ENCODE assay signal across 8 mouse cellular contexts in genomic region chr5:124115990-124116845, GRCm38 (mm10). TPM values are rescaled to one million over a fixed set of nuclear protein-coding genes. Genes with fewer than 3 reads are reported as not detected.
DNase-seq lines count a peak whose midpoint lies in the region; ATAC-seq and TF ChIP-seq lines count a peak whose summit lies in the region.

Gene Arl6ip4 (plus strand): TSS chr5:124116089.

- H3K4me2 ChIP-seq in embryonic facial prominence, embryonic 11.5 days (ENCODE audit: low read depth, low read length): peak within 1 kb of the TSS; percentile 94
- H3K4me2 ChIP-seq in limb, embryonic 14.5 days (replicated peaks; ENCODE audit: low read depth, low read length, severe bottlenecking): peak within 1 kb of the TSS; percentile 96
- H3K4me2 ChIP-seq in midbrain, embryonic 16.5 days (ENCODE audit: low read length): peak within 1 kb of the TSS; percentile 98

- peaks cover 9% of the 10 kb centered on the region for H3K4me1 ChIP-seq in embryonic facial prominence, embryonic 11.5 days (ENCODE audit: control insufficient read depth, insufficient read depth, low read length)
- peaks cover 16% of the 10 kb centered on the region for H3K4me1 ChIP-seq in limb, embryonic 14.5 days (ENCODE audit: control insufficient read depth, insufficient read depth, low read length)
- peaks cover 29% of the 10 kb centered on the region for H3K4me1 ChIP-seq in midbrain, embryonic 16.5 days (ENCODE audit: control insufficient read depth, insufficient read depth, low read length)

- H3K9me3 ChIP-seq in embryonic facial prominence, embryonic 11.5 days (replicated peaks; ENCODE audit: control insufficient read depth, low read length): no peaks in the 10 kb centered on the region
- H3K9me3 ChIP-seq in limb, embryonic 14.5 days (ENCODE audit: control insufficient read depth, low read length): no peaks in the 10 kb centered on the region
- no peaks in the 10 kb centered on the region for H3K9me3 ChIP-seq in midbrain, embryonic 16.5 days (replicated peaks; ENCODE audit: control insufficient read depth, low read length, poor library complexity, severe bottlenecking)

- no peaks in the 10 kb centered on the region for H3K27me3 ChIP-seq in embryonic facial prominence, embryonic 11.5 days (ENCODE audit: control insufficient read depth, insufficient read depth, low read length)
- no peaks in the 10 kb centered on the region for H3K27me3 ChIP-seq in limb, embryonic 14.5 days (ENCODE audit: control insufficient read depth, insufficient read depth, low read length)
- no peaks in the 10 kb centered on the region for H3K27me3 ChIP-seq in midbrain, embryonic 16.5 days (ENCODE audit: control insufficient read depth, insufficient read depth, low read depth, low read length)

- 0 out of 2 replicates have a peak, but pooled peaks have one; percentile 67 for TF ChIP-seq POLR2A in limb, embryonic 14.5 days (IDR thresholded peaks at IDR 0.05; ENCODE audit: borderline replicate concordance, extremely low read depth, insufficient read depth, insufficient read length)

- ATAC-seq in embryonic facial prominence, embryonic 11.5 days (replicated peaks; ENCODE audit: insufficient number of reproducible peaks, low FRiP score, low TSS enrichment, low read depth): no peak
- ATAC-seq in limb, embryonic 14.5 days (ENCODE audit: low FRiP score, low read depth): peak; percentile 39; the same call in 1 of the 2 replicates
- peak; percentile 20 for ATAC-seq in midbrain, embryonic 16.5 days

- DNase-seq in 3134 (ENCODE audit: extremely low read depth, insufficient read length, low spot score): peak; percentile 79
- DNase-seq in adrenal gland, adult 8-10 months: peak; percentile 62
- peak; percentile 80 for DNase-seq in embryonic facial prominence, embryonic 11.5 days (ENCODE audit: low spot score)
- DNase-seq in heart, adult 18-20 months: peak; percentile 75 to 91
- peak; percentile 83 for DNase-seq in kidney, adult 18-20 months
- DNase-seq in limb, embryonic 14.5 days (ENCODE audit: low spot score): peak; percentile 67
- DNase-seq in spleen, postnatal 10 days (ENCODE audit: low spot score in 2 of 2): peak; percentile 81 to 86

- H3K27ac ChIP-seq in embryonic facial prominence, embryonic 11.5 days (replicated peaks; ENCODE audit: low read depth, low read length): peak within 1 kb of the TSS; percentile 78; the same call in 1 of the 2 replicates
- H3K27ac ChIP-seq in limb, embryonic 14.5 days (replicated peaks; ENCODE audit: low read depth, low read length): peak within 1 kb of the TSS; percentile 68
- H3K27ac ChIP-seq in midbrain, embryonic 16.5 days (ENCODE audit: low read length): peak within 1 kb of the TSS; percentile 83

- peak within 1 kb of the TSS; percentile 96 for H3K9ac ChIP-seq in embryonic facial prominence, embryonic 11.5 days (replicated peaks; ENCODE audit: low read length)
- H3K9ac ChIP-seq in limb, embryonic 14.5 days (ENCODE audit: low read depth, low read length, severe bottlenecking): peak within 1 kb of the TSS; percentile 91
- peak within 1 kb of the TSS; percentile 95 for H3K9ac ChIP-seq in midbrain, embryonic 16.5 days (ENCODE audit: low read depth, low read length)

- 2% methylated on average over 63 of the region's 64 CpGs for WGBS in embryonic facial prominence, embryonic 11.5 days
- 2% methylated on average over 64 of the region's 64 CpGs for WGBS in limb, embryonic 14.5 days
- WGBS in midbrain, embryonic 16.5 days: 2% methylated on average over 64 of the region's 64 CpGs

- H3K4me3 ChIP-seq in embryonic facial prominence, embryonic 11.5 days (ENCODE audit: low read depth, low read length): peak within 1 kb of the TSS; percentile 94
- peak within 1 kb of the TSS; percentile 80 for H3K4me3 ChIP-seq in limb, embryonic 14.5 days (replicated peaks; ENCODE audit: low read length)
- peak within 1 kb of the TSS; percentile 89 for H3K4me3 ChIP-seq in midbrain, embryonic 16.5 days (ENCODE audit: low read depth, low read length)

- peaks cover 4% of the 10 kb centered on the region for H3K36me3 ChIP-seq in embryonic facial prominence, embryonic 11.5 days (replicated peaks; ENCODE audit: control insufficient read depth, insufficient read depth, low read depth, low read length)
- H3K36me3 ChIP-seq in limb, embryonic 14.5 days (ENCODE audit: control insufficient read depth, insufficient read depth, low read length): peaks cover 46% of the 10 kb centered on the region
- peaks cover 21% of the 10 kb centered on the region for H3K36me3 ChIP-seq in midbrain, embryonic 16.5 days (ENCODE audit: control insufficient read depth, insufficient read depth, low read length)

RNA-seq across cellular contexts. Expression of gene Arl6ip4, which starts in this region (rescaled TPM):
- total RNA-seq in adrenal gland, adult 8-10 months (2022): 10 to 100 TPM; 46.4 to 72.0 (median 57.1) TPM
- polyA plus RNA-seq in embryonic facial prominence, embryonic 11.5 days (2014; fragmentation: Nextera tagmentation; extraction: Ambion mirVana): 81.3 and 97.4 TPM in 2 replicates
- total RNA-seq in heart, adult 18-20 months (2021): 10 to 100 TPM; 36.3 to 37.8 TPM
- 67.6 and 95.1 TPM in 2 replicates for polyA plus RNA-seq in limb, embryonic 14.5 days (2012; rRNA removed)
- polyA plus RNA-seq in limb, embryonic 14.5 days (2014; fragmentation: Nextera tagmentation; extraction: Ambion mirVana): 88.3 and 94.9 TPM in 2 replicates
- polyA plus RNA-seq in midbrain, embryonic 16.5 days (2015; fragmentation: Nextera tagmentation; extraction: Ambion mirVana): 78.0 and 81.6 TPM in 2 replicates
